Mouse (Mus musculus) CD4-positive, CD25-positive, alpha-beta regulatory T cell, adult 4 months (primary cell): Measurements from ENCODE around the gene Fads6. TPM values are rescaled to one million over a fixed set of nuclear protein-coding genes. Genes with fewer than 3 reads are reported as not detected.

Source experiments
- ATAC-seq: one replicate; pipeline ENCODE4 v1.8.0; 2017
- polyA plus RNA-seq, 2 experiments: library from polyadenylated mRNA; unstranded; fragments of 100-300 nt; shearing (Covaris generic); gene quantifications; one replicate each; pipeline ENCODE4 v1.2.1; 2017

Gene Fads6
- polyA plus RNA-seq, 2 experiments from 2014 or later, result 1.1 to 1.6 TPM

DNA sequence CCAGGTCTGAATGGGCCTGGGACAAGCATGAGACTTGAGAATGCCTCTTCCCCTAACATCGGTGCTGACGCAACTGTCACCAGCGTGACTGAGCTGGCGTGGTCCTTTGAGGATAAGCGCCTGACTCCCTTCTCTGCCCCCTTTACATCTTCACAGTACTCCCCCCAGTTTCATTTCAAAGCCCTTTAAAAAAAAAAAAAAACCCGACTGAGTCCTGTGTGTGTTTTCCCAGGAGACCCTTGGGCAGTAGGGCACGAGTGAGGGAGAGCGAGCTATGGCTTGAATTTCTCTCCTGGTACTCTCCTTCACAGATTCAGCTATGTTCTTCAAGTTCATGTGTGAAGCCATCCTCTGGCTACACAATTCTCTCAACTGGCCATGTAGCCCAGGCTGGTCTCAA is 697 bp upstream of the Fads6 start:
- ATAC-seq, result no peak

DNA sequence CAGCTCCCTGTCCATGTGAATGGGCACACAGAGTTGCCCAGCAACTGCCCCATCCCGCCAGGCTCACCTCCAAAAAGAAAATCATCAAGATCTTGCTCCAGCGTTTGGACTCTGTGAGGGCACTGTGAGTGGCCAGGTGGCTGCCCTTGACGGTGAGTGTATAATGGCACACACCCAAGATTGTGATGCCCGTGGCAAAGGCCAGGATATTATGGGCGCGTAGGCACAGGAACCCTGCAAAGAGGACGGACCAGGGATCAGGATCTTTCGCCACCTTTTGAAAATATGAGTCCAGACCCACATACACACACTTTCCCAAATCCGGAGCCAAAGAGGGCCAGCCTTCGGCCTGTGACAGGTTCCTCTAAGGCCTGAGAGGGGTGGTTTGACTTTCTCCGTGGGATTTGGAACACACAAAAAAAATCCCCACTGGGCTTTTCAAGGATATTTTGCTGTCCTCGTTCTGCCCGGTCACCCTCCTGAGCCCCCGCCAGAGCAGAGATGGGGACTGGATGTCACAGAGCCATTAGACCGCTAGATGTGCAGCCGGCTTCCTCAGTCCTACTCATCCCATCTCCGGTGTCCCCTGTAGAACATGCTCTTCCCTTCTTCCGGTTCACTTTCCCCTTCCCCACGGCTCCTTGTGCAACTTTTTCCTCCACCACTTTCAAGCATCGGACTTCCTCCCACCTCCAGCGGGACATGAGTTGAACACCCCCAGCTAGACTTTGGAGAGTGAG is 822 bp downstream of the Fads6 start:
- no peak for ATAC-seq

DNA sequence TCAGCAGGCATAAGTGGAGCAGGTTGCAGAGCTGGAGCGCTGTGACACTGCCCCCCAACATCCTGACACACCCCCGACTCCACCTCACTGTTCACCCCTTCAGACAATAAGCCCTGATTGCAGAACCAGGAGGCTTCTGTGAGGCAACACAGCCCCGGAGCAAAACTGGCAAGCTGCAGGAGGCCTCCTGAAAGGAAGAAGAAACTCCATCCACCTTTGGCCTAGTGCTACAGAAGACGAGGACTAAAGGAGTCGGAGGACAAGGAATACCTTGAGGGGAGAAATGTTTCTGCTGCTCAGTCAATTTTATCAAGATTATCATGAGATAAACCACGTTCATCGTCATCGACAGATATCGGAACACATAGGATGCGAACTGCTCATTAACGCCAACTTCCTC is 1.5 kb downstream of the Fads6 start:
- ATAC-seq, result no peak

DNA sequence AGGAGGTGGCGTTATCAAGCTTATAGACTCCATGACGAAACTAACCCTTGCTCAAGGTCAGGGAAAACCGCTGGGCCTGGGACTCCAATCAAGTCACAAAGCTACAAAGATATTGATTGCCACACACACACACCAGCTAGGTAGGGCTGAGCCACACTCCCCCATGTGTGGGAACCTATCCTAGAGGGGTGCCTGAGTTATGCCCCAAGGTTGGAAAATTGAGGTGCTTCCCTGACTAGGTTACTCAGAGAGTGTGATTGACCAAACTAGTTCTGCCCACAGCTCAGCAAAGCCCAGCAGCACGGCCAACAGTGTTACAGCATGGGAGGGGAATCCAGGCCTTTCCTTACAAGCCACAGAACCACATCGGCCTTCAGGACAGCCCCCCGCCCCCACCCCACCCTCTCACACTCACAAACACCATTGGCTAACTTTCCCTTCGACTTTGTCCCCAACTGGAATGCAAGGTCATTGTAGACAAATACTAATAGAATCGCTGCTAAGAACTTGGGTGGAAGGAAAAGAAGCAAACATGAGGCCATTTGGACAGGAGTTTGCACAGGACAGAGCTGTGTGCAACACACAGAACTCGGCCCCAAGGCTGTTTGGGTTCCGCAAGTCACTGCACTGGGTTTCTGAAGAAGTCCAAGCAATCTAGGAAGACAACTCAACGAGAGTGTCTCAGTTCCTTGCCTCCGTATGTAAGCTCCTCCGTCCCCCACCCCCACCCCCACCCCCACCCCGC is 4.7 kb downstream of the Fads6 start:
- ATAC-seq, result no peak

DNA sequence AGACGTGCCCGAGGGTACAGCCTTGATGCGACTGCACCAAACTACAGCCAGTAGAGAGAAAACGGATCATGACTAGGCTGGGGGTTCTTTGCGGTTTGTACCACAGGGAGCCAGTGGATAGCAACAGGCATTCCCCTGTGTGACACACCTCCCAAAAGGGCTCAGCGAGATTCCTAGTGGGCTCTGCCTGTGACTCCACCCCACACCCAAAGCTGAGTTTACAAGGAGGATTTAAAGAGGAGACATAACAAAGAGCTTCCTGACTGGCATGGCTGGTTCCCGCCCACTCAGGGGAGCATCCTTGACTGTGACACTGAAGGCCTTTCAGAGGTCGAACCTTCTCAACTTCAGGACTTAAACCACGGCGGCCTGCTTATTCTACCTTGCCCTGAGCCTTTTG is 6.0 kb downstream of the Fads6 start:
- no peak for ATAC-seq

DNA sequence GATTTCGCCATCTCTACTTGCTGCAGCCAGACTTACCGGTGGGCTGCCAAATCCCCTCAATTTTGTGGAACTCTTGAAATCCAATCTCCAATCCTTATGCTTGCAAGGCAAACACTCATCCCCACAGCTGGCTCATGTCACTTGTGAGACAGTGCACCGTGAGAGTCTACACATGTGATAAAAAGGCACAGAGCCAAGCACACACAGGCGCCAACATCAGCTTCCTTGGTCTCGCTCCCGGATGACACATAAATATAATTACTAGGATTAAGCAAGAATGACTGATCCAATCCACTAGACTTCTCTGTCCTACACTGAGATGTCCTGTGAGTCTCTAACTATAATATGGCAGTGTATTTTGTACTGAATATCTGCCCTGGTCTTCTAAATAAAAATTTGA is 6.5 kb downstream of the Fads6 start:
- no peak for ATAC-seq

DNA sequence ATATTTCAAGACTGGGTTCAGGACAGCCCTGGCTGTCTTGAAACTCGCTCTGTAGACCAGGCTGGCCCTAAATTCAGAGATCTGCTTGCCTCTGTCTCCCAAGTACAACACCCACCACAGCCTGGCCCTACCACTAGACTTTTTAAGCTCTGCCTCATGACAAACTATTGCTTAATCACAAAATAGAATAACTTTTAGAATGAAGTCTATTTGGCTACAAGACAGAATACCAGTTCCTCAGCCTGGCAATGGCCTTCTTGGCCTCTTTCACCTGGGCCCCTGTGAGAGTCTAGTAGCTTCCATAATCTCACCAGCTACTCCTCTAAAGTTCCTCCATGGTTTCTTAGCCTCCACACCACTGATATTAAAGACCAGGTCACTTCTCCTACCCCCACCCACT is 7.1 kb downstream of the Fads6 start:
- ATAC-seq, result no peak

DNA sequence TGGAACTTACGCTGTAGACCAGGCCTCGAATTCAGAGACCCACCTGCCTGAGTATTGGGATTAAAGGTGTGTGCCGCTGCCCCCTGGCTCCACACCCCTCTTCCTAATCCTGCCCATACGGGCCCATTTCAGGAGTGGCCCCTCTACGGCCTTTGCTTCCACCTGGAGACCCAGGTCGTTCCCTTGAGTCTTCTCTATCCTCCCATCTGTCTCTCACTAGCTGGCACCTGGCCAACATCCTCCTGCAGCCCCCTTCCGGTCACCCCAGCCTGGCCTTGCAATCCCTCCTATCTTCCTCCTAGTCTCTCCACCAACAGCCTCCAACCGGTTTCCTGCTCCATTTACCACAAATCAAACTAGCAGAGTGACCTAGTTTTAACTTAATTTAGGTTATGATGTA is 7.6 kb downstream of the Fads6 start:
- ATAC-seq, result no peak

DNA sequence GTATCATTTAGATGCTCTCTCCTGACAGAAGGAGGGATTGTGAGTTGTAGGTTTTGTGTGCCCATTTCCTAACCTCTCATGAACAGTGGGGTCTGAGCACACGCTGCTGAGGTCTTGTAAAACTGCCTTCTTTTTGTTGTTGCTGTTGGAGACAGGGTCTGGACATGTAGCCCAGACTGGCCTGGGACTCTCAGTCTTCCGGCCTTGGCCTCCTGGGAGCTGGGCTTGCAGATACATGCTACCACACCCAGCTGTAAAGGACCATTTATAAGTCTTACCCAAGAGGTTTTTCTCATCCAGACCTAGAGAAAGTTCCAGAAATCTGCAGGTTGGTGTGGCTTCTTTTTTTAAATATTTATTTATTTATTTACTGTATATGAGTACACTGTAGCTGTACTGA is 9.2 kb downstream of the Fads6 start:
- ATAC-seq, result no peak

DNA sequence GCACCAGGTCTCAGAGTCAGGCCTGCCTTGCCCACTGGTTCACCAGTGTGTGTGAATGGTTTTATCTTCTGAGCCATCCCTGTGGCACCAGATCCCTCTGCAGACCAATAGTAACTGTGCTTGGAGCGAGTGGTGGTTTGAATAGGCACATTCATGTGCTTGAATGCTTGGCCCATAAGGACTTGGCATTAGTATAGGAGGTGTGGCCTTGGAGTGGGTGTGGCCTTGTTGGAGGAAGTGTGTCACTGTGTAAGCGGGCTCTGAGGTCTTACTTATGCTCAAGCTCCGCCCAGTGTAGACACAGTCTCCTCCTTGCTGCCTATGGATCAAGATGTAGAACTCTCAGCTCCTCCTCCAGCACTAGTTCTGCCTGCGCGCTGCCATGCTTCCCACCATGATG is 10.1 kb downstream of the Fads6 start:
- no peak for ATAC-seq

DNA sequence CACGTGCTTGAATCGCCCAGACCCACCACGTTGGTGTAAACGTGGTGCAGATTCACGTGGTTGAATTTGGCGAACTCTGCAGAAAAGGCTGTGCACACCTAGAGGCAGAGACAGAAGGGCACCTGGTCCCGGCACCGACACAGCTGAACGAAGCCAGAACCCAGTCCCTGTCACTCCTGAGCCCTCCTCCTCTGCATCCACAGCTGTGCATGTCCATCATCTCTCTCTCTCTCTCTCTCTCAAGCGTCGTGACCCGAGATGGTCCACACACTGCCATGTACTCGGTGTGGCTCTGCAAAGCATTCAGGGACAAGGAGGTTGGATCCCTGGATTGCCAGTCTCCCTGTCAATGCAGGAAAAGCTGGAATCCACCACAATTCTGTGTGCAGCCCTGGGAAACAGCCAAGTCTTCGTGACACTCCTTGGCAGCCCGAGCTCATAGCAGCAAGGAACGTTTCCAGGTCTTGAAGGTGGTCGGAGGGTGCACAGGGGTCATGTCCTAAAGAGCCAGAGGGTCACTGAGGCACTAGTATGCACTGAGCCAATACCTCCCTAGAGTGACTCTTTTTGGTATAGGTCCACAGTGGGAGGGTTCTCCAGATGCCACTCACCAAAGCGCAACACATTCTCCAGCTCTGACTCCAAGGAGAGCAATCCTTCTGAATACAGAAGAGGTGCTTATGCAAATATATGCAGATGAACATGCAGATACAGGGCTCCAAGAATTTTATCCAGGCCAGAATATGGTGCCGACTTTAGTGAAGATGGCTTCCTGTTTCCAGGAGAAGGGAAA is 11.1 kb downstream of the Fads6 start:
- no peak for ATAC-seq

DNA sequence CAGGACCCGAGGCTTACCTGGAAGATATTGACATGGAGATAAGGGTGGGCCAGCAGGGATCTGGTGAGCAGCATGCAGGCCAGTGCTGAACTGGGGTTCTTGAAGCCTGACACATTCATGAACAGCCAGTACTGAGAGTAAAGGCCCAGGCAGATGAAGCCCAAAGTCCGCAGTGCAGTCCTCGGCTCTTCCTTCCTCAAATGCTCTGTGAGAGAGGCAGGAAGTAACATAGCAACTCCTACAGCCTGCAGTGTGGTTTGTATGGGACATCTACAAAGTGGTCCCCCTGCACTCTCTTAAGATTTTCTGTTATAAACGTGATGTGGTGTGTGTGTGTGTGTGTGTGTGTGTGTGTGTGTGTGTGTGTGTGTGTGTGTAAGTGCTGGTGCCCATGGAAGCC is 12.2 kb downstream of the Fads6 start:
- no peak for ATAC-seq

DNA sequence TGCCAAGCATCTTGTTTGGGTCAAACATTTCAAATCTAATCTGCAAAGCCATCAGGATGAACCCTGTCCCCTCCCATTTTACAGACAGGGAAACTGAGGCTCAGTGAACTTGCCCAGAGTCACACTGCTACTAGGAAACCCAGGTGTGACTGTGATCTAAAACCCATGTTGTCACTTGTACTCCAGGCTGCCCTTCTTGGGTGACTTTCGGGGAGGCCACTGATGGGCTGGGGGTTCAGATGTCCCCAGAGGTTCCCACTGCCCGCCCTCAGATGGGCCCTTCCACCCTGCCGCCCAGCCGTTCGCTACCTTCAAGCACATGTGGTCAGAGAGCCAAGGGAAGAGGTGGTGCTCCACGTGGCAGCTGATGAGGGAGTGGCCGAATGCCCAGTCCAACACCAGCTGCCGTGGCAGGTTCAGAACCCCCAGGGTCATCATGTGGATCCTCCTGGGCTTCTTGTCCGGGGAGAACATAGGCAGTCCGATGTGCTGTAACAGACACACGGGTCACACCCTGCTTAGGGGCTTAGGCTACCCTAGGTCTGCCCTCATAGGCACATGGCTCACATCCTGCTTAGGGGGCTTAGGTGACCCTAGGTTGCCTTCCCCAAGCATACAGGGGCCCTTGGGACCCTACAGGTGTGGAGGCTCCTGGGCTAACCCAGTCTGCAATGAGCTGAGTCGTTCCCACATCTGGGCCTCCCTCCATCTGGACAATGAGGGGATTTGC is 13.4 kb downstream of the Fads6 start:
- ATAC-seq, result no peak

DNA sequence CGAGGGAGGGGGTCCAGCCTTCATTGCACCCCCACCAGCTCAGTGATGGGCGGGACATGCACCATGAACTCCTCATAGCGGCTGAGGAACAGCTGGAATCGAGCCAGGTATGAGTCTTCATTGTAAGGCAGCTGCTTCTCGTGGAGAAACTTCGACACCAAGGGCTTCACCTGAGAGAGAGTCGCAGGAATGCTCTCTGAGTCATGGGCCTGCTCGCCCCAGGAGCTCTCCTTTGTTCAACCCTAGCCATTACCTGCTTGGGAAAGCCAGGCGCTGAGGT is 14.0 kb downstream of the Fads6 start:
- ATAC-seq, result no peak

DNA sequence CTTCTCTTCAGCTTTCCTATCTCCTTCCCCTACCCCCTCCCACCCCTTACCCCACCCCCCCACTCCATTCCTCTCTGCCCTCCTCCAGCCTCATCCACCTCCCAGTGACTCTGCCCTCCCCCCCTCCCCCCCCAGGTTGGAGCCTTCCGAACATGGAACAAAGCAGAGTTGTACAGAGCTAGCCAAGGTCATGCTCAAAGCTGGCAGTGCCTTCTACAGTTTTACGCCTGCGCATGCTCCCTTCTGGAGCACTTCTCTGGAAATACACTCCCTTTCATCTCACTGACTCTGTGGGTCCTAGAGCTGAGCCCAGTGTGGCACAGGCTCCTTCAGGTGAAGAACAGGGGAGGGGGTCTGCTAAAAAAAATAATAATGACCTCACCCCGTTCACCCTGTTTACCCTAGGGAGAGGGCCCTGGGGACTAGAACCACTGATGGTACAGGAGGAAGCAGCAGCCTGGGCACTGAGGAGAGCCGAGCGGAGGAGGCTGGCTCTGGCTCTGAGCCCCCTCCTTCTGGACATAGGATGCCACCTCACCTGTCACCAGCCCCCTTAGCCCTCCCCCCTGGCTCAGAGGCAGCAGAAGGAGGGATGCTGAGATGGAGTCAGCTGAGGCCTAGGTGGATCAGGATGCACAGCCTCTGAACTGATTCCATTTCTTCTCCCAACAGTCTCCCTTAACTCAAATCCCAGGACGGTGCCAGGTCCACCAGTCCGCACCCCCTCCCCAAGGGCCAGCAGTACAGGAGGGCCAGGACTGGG is 14.6 kb downstream of the Fads6 start:
- no peak for ATAC-seq

DNA sequence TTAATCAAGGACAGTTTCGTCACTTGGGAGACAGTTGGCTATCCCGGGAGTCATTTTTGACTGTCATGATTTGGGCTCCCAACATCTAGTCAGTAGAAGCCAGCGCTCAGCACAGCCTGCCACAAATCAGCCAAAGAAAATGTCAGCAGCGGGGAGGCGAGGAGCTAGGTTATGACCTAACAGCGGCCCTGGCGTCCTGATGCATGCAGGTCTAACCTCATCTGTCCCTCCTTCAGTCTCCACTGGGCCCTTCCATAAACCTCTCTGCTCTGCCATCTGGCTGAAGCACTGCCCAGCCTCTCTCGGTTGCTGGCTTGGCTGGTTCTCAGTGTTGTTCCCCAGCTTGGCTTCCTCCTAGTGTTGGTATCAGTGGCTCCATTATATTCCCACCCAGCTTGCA is 15.2 kb downstream of the Fads6 start:
- no peak for ATAC-seq

DNA sequence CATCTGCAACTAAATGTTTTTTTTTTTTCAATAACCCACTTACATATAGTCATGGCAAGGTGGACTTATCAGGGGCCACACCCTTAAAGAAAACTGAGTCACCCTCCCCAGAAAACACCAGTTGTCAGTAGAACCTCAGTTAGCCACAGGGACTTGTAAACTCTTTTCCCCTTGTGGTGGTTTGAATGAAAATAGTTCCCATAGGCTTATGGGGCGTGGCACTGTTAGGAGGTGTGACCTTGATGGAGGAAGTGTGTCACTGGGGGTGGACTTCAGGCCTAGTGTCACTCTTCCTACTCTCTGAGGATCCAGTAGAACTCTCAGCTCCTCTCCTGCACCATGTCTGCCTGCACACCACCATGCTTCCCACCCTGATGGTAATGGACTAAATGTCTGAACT is 17.7 kb downstream of the Fads6 start:
- ATAC-seq, result no peak

DNA sequence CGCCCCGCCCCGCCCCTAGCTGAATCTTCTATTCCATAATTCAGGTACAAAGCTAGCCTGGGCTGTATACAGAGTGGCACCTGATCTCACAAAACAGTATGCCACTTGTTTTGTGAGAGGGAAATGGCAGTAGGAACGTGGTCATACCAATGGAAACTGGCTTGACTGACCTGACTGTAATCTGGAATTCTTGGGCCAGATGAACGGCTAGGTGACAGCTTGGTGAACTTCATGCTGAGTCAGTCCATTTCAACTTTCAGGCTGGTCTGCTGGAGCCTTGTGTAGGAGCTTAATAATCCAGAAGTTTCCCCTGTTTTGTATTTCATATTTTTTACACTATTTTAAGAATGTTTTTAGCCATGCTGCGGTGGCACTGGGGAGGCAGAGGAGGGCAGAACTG is 19.3 kb downstream of the Fads6 start:
- no peak for ATAC-seq

DNA sequence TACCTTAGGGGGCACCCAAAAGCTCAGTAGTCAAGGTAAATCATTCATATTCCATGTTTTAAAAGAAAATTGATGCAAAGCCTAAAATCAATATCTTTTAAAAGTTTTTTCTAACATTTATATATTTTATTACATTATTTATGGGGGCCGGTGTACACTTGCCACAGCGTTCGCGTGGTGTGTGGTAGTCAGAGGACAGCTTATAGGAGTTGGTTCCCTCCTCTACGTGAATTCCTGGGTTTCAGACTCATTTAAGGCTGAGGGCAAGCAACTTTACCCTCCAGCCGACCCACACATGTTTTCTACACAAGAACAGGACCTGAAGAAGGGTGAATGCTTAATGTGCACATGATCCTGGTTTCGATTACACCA is 19.9 kb downstream of the Fads6 start:
- ATAC-seq, result no peak

DNA sequence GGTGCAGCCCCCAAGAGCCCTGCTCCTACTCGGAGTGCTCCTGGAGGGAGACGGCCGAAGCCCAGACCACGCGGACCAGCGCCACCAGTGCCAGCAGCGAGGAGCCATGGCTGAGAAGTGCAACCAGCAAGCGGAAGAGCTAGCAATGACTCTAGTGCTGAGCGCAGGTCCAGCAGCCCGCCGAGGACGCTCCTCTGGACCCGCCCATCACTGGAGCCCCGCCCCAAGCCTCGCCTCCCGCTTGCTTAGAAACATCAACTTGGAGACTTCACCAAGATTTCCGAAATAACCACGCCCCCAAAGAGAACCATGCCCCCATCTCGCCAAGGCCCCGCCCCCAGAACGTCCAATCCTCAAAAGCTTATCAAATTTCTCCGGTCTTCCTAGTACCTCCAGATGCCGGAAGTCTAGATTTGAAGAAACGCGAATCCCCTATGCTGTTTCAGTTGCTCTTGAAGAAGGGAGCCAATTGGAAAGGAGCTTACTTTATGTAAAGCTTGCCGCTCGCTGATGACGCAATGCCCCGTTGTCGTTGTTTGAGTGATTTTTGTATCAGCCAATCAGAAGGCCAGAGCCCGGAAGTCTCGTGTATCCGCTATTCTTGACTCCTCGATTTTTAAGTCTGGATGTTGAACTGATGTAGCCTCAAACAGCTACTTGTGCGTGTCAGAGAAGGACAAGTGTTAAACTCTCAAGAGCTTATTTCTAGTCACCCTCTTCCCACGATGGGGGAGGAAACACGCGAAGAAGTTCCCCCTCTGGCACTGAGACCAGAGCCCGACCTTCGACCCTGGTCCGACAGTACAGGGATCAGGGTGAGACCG is 20.5 kb downstream of the Fads6 start, which contains the start of gene Fdxr:
Gene Fdxr, minus strand, starts transcription at position 271 of the 824 bp plus-strand sequence.
- peak; percentile 89 for ATAC-seq

DNA sequence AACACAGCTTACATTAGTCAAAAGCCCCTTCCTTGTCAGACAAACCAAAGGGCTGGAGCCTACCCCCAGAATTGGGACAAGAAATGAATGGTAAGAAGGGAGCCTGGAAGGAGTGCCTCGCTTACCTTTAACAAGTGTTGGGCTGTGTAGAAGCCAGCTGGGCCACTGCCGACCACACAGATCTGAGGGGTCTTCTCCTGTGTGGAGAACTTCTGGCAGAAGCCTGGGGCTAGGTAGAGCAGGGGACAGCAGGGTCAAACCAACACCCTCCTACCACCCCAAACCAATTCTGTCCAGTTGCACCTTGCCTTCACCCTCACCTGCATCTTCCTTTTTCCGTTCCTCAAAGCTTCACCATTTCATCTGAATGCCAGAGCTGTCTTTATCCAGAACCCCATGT is 21.5 kb downstream of the Fads6 start:
- no peak for ATAC-seq

DNA sequence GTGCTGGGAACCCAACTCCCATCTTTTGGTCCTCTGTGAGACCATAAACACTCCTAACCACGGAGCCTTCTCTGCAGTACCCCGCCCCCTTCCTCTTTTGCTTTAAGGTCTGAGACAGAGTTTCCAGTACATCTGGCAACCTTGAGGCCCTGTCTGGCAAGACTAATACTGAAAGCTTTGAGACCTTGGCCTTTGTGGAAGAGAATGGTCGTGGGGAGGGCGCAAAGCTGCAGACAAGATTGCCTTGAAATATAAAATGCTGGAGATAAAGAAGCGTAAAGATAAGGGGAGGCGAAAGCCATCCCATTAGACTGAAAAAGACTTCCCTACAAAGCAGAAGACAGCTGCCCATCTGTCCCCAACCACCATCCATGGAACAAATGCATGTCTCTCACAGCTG is 22.0 kb downstream of the Fads6 start:
- no peak for ATAC-seq
